Mouse (Mus musculus) liver, embryonic 14.5 days (tissue): ENCODE data around the gene Rragd.

ENCODE experiments used
- CTCF ChIP-seq: IDR thresholded peaks from 2 replicates; pipeline ENCODE4 v1.5.1; 2016; ENCODE audit warnings: antibody characterized with exemption, low read depth, control low read depth
- EP300 ChIP-seq: IDR thresholded peaks from 2 replicates; pipeline ENCODE4 v1.6.1; 2016; ENCODE audit warnings: antibody characterized with exemption, low read depth

GRCm38 (mm10) chr4:33067331-33067730 is 84.5 kb downstream of the Rragd start:
- no peak for TF ChIP-seq EP300
- TF ChIP-seq CTCF: no peak
